Mouse (Mus musculus) heart, embryonic 15.5 days (tissue): Measurements from ENCODE around the gene Ubash3b. TPM values are rescaled to one million over a fixed set of nuclear protein-coding genes. Genes with fewer than 3 reads are reported as not detected.

Experiments used
- ATAC-seq: fragments of 200-750 bp; cut with Nextera tagmentation; replicated peaks from 2 replicates; pipeline ENCODE4 v1.8.0; 2017; ENCODE audit warnings: low read depth, moderate TSS enrichment; ENCODE audit not compliant: insufficient number of reproducible peaks, insufficient read depth, low FRiP score
- H3K27ac ChIP-seq: fragments of 300-500 bp; sonication (generic); 2 replicates; pipeline ENCODE4 v1.5.1; 2015; ENCODE audit warnings: mild to moderate bottlenecking, inconsistent platforms
- H3K27me3 ChIP-seq: fragments of 300-500 bp; sonication (generic); 2 replicates; pipeline ENCODE4 v1.6.1; 2015; ENCODE audit warnings: inconsistent platforms
- H3K36me3 ChIP-seq: fragments of 300-500 bp; sonication (generic); 2 replicates; pipeline ENCODE4 v1.6.1; 2015; ENCODE audit warnings: mild to moderate bottlenecking, inconsistent platforms
- H3K4me1 ChIP-seq: fragments of 300-500 bp; sonication (generic); replicated peaks from 2 replicates; pipeline ENCODE4 v1.6.1; 2015; ENCODE audit warnings: inconsistent platforms
- H3K4me2 ChIP-seq: fragments of 300-500 bp; sonication (generic); 2 replicates; pipeline ENCODE4 v1.6.1; 2015; ENCODE audit warnings: inconsistent platforms, mild to moderate bottlenecking, moderate library complexity
- H3K4me3 ChIP-seq: fragments of 300-500 bp; sonication (generic); 2 replicates; pipeline ENCODE4 v1.5.1; 2015; ENCODE audit warnings: mild to moderate bottlenecking, inconsistent platforms
- H3K9ac ChIP-seq: fragments of 300-500 bp; sonication (generic); 2 replicates; pipeline ENCODE4 v1.6.1; 2015; ENCODE audit warnings: mild to moderate bottlenecking, inconsistent platforms
- H3K9me3 ChIP-seq: fragments of 300-500 bp; sonication (generic); replicated peaks from 2 replicates; pipeline ENCODE4 v1.6.1; 2016; ENCODE audit warnings: inconsistent platforms
- WGBS: fragments of 180-500 bp; shearing (Covaris S2); methylation state at CpG from one replicate; pipeline ENCODE4 v1.1.7; 2015; ENCODE audit warnings: mixed read lengths; 5-methylcytosine and 5-hydroxymethylcytosine counted together
- polyA plus RNA-seq: library from polyadenylated mRNA; unstranded; fragments of >200 nt; fragmentation: Nextera tagmentation; extraction: Ambion mirVana; gene quantifications from 2 replicates; pipeline ENCODE4 v1.2.1, GENCODE M21; 2015

Gene Ubash3b
- polyA plus RNA-seq, 1 experiment from 2014 or later = 6.8 TPM

- Histone ChIP-seq H3K27ac (no peak overlapping the region), H3K4me2 (no peak overlapping the region), H3K4me3 (no peak overlapping the region), H3K9ac (no peak overlapping the region), H3K27me3 (no peaks in the 10 kb centered on the region), H3K4me1 (peaks cover 7% of the 10 kb centered on the region), H3K36me3 (no peaks in the 10 kb centered on the region), H3K9me3 (no peaks in the 10 kb centered on the region)
- WGBS = 74% methylated on average over 4 of the region's 4 CpGs
- no peak for ATAC-seq
These were observed 866 bp upstream of the Ubash3b start for GRCm38 (mm10) chr9:41162363-41162762.

DNA sequence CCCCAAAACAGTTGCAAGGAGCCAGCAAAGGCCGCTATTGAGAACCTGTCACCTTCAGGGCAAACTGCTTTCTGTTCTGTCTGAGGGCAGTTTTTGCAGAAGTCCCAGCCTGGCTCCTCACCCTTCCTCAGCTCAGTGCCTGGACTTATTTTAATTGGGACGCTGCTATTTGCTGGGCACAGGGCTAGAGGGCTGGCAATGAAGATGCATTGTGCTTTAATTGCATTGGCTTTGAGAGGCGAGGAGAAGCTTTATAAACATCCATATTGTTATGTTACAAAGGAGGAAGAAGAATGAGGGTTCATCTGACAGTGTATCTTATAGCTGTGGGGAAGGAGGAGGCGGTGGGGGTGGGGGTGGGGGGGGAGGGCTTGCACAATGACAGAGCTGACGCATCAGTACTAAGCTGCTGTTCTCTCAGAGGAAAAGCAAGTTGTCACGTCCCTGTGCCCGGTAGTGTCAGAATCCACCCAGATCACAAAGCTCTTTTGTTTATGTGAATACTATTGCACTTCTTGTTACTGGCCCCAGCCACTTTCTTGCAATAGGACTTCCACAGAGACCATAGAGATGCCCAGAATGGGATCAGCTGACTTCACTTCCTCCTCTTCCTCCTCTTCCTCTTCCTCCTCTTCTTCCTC is 841 bp downstream of the Ubash3b start:
- Histone ChIP-seq H3K27me3 (no peaks in the 10 kb centered on the region), H3K9me3 (no peaks in the 10 kb centered on the region), H3K4me2 (no peak overlapping the region), H3K36me3 (no peaks in the 10 kb centered on the region), H3K4me1 (peaks cover 16% of the 10 kb centered on the region), H3K9ac (no peak overlapping the region), H3K4me3 (no peak overlapping the region), H3K27ac (no peak overlapping the region)
- WGBS = 61% methylated on average over 7 of the region's 7 CpGs
- ATAC-seq = no peak

DNA sequence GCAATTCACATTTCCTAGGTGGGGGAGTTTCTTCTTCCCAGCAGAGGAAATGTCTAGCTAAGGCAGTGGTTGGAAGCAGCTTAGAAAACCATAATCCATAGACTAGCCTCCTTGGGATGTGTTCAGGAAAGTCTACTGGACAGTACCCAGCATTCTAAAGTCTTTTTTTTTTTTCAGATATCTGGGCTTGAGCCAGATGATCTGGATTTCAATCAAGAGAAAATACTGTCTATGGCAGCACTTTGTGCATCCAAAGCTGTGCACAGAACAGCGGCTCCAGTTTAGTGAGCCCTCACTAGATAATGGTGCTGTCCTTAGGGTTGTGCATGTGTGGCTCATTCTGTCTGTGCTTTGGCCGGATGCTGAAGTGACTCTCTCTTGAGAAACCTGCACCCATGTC is 2.3 kb downstream of the Ubash3b start:
- WGBS = 77% methylated on average over 2 of the region's 2 CpGs
- Histone ChIP-seq H3K9me3 (no peaks in the 10 kb centered on the region), H3K4me1 (peaks cover 17% of the 10 kb centered on the region), H3K27ac (no peak overlapping the region), H3K4me3 (no peak overlapping the region), H3K27me3 (no peaks in the 10 kb centered on the region), H3K9ac (no peak overlapping the region), H3K36me3 (no peaks in the 10 kb centered on the region), H3K4me2 (no peak overlapping the region)
- ATAC-seq = no peak

GRCm38 (mm10) chr9:41157872-41158567 is 3.5 kb downstream of the Ubash3b start:
- 26% methylated on average over 15 of the region's 15 CpGs for WGBS
- Histone ChIP-seq H3K4me1 (peaks cover 28% of the 10 kb centered on the region), H3K27ac (peak overlapping the region; percentile 88; the same call in 1 of the 2 replicates), H3K4me2 (peak overlapping the region; percentile 83), H3K4me3 (peak overlapping the region; percentile 87), H3K9me3 (no peaks in the 10 kb centered on the region), H3K27me3 (no peaks in the 10 kb centered on the region), H3K9ac (0 out of 2 replicates have a peak overlapping the region, but pooled peaks have one; percentile 39), H3K36me3 (no peaks in the 10 kb centered on the region)
- no peak for ATAC-seq

DNA sequence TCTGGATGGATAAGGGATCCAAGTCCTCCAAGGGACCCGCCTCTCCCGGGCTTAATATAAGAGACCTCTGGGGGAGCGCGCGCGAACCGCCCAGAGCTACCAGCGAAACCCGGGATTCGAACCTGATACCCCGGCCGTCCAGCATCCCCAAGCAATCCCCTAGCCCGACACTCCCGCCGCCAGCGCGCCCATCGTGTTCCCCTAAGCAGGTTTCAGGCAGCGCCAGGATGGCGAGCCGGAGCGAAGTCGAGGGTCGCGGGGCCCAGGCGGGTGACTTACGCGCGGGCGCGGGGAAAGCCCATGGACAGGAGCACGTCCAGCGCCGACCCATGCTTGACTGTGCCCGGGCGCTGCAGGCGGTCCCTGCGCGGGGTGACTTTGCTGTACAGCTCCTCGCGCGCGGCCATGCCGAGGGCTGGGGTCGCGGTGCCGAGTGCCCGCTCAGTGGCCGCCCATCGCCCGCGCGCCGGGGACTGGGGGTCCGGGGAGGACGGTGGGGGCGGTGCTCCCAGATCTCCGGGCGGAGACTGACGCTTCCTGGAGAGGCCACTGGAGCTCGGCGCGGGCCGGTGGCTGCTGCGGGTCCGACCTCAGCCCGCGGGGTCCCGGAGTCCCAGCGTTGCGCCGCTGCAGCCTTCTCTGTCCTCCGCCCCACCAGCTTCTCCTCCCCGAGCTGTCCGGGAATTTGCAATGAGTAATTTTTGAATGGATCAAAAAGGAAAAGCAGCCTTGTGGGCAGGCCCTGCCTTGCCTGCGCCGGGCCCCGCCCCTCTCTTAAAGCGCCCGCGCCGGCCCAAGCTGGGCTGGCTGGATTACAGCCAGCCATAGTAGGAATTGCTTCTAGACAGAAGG is 4.3 kb downstream of the Ubash3b start:
- H3K36me3 ChIP-seq = no peaks in the 10 kb centered on the region
- peak overlapping the region; percentile 87 for H3K4me3 ChIP-seq
- WGBS = under 1% methylated on average over 78 of the region's 82 CpGs
- ATAC-seq = peak; percentile 81
- no peaks in the 10 kb centered on the region for H3K27me3 ChIP-seq
- peak overlapping the region; percentile 88 for H3K27ac ChIP-seq
- H3K4me1 ChIP-seq = peaks cover 33% of the 10 kb centered on the region
- H3K9me3 ChIP-seq = no peaks in the 10 kb centered on the region
- H3K4me2 ChIP-seq = peak overlapping the region; percentile 83
- peak overlapping the region; percentile 76 for H3K9ac ChIP-seq

- 2% methylated on average over 20 of the region's 20 CpGs for WGBS
- Histone ChIP-seq H3K4me3 (peak overlapping the region; percentile 87), H3K27me3 (no peaks in the 10 kb centered on the region), H3K9me3 (no peaks in the 10 kb centered on the region), H3K27ac (0 out of 2 replicates have a peak overlapping the region, but pooled peaks have one; percentile 88), H3K9ac (peak overlapping the region; percentile 76), H3K36me3 (no peaks in the 10 kb centered on the region), H3K4me2 (peak overlapping the region; percentile 83), H3K4me1 (peaks cover 36% of the 10 kb centered on the region)
- ATAC-seq = no peak
These were observed 4.8 kb downstream of the Ubash3b start for GRCm38 (mm10) chr9:41156720-41157019.

DNA sequence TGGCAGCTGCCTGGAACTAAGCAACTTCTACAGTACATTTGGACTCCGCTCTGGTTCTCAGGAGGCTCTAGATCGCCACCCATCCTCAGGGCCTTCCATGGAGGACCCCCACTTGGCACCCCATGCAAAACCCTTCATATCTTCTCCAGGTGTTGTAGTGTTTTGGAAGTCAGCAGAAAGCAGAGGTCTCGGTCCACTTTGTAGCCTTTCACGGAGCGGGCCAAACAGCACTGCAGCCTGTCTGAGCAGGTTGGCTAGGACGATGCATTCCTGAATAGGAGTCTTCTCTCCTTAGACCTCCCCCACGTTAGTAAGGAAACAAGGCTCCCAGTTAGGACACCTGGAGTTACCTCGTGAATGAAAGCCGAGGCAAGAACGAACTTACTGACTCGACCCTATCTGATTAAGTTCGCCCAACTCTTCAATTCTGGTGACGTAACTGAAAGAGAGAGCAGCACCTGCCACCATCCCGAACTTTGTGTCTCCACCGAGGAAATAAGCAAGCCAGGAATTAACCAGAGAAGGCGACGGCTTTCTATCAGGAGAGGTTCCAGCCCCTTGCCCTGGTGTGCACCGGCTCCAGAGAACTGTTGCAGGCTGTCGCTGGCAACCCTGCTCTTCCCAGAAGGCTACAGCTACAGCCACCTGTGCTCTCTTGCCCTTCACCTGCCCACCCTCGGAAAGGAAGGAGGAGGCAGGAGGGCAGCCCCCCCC is 5.3 kb downstream of the Ubash3b start:
- Histone ChIP-seq H3K27me3 (no peaks in the 10 kb centered on the region), H3K9me3 (no peaks in the 10 kb centered on the region), H3K36me3 (no peaks in the 10 kb centered on the region), H3K4me3 (peak overlapping the region; percentile 87), H3K9ac (peak overlapping the region; percentile 76; the same call in 1 of the 2 replicates), H3K4me2 (peak overlapping the region; percentile 83), H3K4me1 (peaks cover 39% of the 10 kb centered on the region), H3K27ac (no peak overlapping the region)
- WGBS = 33% methylated on average over 19 of the region's 20 CpGs
- ATAC-seq = no peak

- no peak overlapping the region for H3K9ac ChIP-seq
- no peaks in the 10 kb centered on the region for H3K36me3 ChIP-seq
- peaks cover 44% of the 10 kb centered on the region for H3K4me1 ChIP-seq
- H3K27ac ChIP-seq = no peak overlapping the region
- ATAC-seq = no peak
- 80% methylated on average over 1 of the region's 1 CpGs for whole genome bisulfite sequencing
- no peaks in the 10 kb centered on the region for H3K9me3 ChIP-seq
- no peak overlapping the region for H3K4me3 ChIP-seq
- H3K27me3 ChIP-seq = no peaks in the 10 kb centered on the region
- H3K4me2 ChIP-seq = no peak overlapping the region
These were observed 7.5 kb downstream of the Ubash3b start for GRCm38 (mm10) chr9:41153979-41154378.

DNA sequence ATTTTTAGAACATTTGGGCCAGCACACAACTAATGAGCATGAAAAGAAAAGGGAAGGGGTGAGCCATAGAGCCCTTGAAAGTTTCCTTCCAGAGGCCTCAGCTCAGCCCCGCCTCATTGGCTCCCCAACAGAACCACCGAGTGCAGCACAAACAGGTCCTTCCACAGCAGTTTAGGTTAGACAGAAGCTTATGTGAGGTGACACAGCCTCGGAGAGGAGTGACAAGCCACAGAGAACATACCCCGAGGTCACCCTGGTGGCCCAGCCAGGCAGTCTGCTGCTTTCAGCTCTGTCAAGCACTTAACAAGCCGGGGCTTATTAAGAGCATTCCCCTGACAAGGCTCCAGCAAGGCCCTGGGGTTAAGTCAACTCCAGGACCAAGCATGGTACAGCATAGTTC is 8.4 kb downstream of the Ubash3b start:
- H3K4me3 ChIP-seq = no peak overlapping the region
- H3K4me1 ChIP-seq = peaks cover 41% of the 10 kb centered on the region
- H3K4me2 ChIP-seq = no peak overlapping the region
- no peaks in the 10 kb centered on the region for H3K27me3 ChIP-seq
- H3K36me3 ChIP-seq = no peaks in the 10 kb centered on the region
- 20% methylated on average over 5 of the region's 5 CpGs for WGBS
- H3K9ac ChIP-seq = 0 out of 2 replicates have a peak overlapping the region, but pooled peaks have one; percentile 16
- ATAC-seq = no peak
- no peaks in the 10 kb centered on the region for H3K9me3 ChIP-seq
- H3K27ac ChIP-seq = peak overlapping the region; percentile 68

DNA sequence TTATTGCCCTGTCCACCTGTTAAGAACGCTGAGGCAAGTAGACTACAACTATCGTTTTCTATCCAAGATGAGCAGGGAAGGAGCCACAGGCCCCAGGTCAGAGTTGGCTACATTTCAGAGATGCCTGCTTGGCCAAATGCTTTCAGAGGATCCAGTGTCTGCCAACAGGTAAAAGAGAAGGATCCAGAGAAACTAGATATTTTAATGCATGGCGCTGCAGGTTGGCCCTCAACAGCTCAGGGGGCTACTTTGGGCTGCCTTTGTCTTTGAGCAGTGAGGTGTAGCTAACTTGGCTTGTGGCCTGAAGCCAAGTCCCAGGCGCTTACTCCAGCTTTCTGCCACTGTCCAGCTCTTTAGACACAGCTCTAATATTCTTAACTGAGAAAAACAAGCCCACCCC is 10.0 kb downstream of the Ubash3b start:
- ATAC-seq = no peak
- Histone ChIP-seq H3K27ac (no peak overlapping the region), H3K4me2 (no peak overlapping the region), H3K9ac (no peak overlapping the region), H3K36me3 (no peaks in the 10 kb centered on the region), H3K4me3 (no peak overlapping the region), H3K9me3 (no peaks in the 10 kb centered on the region), H3K27me3 (no peaks in the 10 kb centered on the region), H3K4me1 (peaks cover 39% of the 10 kb centered on the region)
- WGBS = 66% methylated on average over 4 of the region's 4 CpGs

DNA sequence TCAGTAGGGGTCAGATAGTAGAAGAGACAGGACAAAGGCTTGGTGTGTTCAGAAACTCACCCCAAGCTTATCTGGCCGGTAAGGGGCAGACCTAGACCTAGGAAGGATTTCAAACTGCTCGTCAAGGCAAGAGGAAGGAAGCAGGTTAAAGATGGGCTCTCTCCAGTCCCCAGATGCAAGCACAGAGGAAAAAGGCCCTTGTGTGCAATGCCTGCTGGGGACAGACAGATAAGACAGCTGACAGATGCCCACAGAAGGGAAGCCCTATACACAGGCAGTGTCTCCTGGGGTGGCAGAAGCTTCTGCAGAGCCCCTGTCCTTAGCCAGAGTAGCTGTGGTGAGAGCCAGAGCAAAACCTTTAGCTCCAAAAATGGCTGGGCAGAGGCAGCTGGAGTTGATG is 11.6 kb downstream of the Ubash3b start:
- Histone ChIP-seq H3K9me3 (no peaks in the 10 kb centered on the region), H3K36me3 (no peaks in the 10 kb centered on the region), H3K4me3 (no peak overlapping the region), H3K27ac (no peak overlapping the region), H3K4me2 (no peak overlapping the region), H3K27me3 (no peaks in the 10 kb centered on the region), H3K4me1 (peaks cover 33% of the 10 kb centered on the region), H3K9ac (no peak overlapping the region)
- ATAC-seq = no peak
- WGBS = 41% methylated on average over 2 of the region's 2 CpGs
